Mouse (Mus musculus): ENCODE measurements around the gene Lrrc74b.

DNA sequence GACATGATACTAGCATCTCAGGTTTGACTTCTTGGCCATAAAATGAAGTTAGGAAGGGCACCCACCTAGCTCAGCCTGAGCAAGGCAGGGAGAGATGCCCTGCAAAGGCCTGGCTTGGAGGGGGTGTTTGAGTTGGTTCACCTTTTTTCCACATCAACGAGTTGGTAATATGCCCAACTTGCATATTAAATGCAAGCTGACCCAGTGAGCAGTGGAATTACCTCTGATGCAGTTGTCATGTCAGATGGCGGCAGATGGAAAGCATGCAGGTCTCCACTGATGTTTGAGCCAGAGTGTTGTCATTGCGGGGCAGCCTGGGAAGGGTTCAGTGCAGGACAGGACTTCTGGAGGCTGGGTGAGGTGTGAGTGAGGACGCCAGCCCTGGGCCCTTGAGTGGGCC lies 49.6 kb downstream of the Lrrc74b start:
- no peak for TF ChIP-seq POLR2A (IDR thresholded peaks at IDR 0.05; ENCODE audit: insufficient read depth, low read depth, low read length)
- no peak for TF ChIP-seq EP300 (IDR thresholded peaks at IDR 0.05; ENCODE audit: insufficient read depth, low read depth, low read length)

Measured in heart, adult 2 months (tissue).